Mouse (Mus musculus): ENCODE results near the gene Olfr800.

Olfr800 gene

GRCm38 (mm10) chr10:129657394-129657793 lies at the start of gene Olfr800:
TSS of gene Olfr800 (plus strand) at chr10:129657694.
- no peak for DNase-seq (ENCODE audit: low read depth, low spot score)

GRCm38 (mm10) chr10:129612470-129612869 lies 45.0 kb upstream of the Olfr800 start, which contains the start of gene Olfr796:
TSS of gene Olfr796 (minus strand) at chr10:129612570.
- DNase-seq (ENCODE audit: low read depth, low spot score): no peak

DNA sequence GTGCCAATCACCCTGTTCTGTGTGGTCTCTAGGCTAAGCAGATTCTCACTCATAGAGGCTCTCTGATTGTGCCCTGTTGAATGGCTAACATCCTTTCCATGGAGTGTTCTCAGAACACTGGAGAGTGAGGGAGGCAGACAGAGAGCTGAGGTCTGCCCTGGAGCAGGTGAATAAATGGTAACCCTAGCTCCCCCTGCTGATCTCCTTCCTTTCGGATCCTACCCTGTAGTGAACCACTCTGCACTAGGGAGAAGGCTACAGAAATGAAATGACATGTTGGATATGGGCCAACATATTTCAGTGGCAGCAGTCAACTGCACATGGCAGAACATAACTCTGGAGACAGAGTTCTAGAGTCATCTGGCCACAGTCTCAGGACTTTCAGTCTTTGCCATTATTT lies 35.8 kb upstream of the Olfr800 start:
- DNase-seq (ENCODE audit: low read depth, low spot score): peak; percentile 19

GRCm38 (mm10) chr10:129623251-129623650 lies 34.2 kb upstream of the Olfr800 start:
- DNase-seq (ENCODE audit: low read depth, low spot score): no peak

DNA sequence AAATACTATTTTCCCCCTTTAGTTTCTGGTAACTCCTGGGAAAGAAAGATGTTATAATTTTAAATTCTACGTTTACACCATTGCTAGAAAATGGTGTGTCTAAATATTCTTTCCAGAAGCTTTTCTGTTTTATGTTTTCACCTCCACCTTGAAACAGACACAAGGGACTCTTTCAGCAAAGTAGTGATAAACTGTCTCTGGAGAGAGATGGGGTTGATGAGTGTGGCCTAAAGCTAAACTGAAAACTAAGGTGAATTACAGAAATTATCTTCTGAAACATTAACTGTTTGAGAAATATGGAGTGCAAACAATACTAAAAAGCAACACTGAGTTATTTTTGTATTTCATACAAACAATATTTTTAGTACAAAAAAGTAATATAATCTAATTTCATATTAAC lies 29.7 kb upstream of the Olfr800 start, which contains the start of gene Olfr798:
Olfr798 (minus strand) TSS at position 101 of the 400 bp plus-strand sequence.
- no peak for DNase-seq (ENCODE audit: low read depth, low spot score)

- DNase-seq (ENCODE audit: low read depth, low spot score): no peak
Measured at GRCm38 (mm10) chr10:129637184-129637583, 20.3 kb upstream of the Olfr800 start, which contains the start of gene Olfr799. TSS of gene Olfr799 (plus strand) at chr10:129637484.

DNA sequence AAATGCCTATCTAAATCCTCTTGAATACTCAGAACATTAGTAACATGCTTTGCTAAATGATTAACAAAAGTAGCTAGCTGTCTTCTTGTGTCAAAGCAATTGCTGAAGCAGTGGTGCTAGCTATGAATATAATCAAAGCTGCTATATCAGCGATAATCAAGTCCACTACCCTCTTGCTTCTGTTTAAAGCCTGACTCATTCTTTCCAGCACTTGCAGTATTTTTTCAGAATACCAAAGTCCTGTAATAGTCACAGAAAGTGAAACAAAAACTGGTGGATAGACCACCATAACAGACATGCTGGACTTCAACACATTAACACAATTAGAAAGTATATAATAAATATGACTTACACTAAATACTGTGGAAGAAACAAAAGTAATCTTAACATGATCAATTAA lies 5.7 kb upstream of the Olfr800 start:
- DNase-seq (ENCODE audit: low read depth, low spot score): no peak

- DNase-seq (ENCODE audit: low read depth, low spot score): no peak
Measured at GRCm38 (mm10) chr10:129673765-129674164, 16.3 kb downstream of the Olfr800 start, which contains the start of gene Olfr801. TSS of gene Olfr801 (minus strand) at chr10:129673865.

GRCm38 (mm10) chr10:129688069-129688468 lies 30.6 kb downstream of the Olfr800 start, which contains the start of gene Olfr802:
TSS of gene Olfr802 (minus strand) at chr10:129688169.
- no peak for DNase-seq (ENCODE audit: low read depth, low spot score)

DNA sequence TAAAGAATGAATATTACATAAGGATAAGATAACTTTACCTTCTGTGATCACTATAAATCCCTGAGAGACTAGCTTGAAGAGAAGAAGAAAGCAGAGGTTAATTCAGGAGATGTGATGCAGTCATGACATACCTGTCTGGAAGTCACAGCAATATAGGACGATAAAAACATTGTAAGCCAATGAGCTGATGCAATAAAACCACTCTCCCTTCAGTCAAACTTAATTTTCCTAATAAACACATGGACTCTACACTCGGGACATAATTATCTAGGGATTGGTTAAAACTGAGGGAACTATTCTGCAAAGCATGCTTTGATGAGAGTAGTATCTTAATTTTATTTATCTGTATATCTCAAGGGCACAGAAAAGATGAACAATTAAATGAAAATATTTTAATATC lies 36.7 kb downstream of the Olfr800 start, which contains the start of gene Olfr803:
Olfr803 (minus strand) TSS at position 101 of the 400 bp plus-strand sequence.
- no peak for DNase-seq (ENCODE audit: low read depth, low spot score)

DNA sequence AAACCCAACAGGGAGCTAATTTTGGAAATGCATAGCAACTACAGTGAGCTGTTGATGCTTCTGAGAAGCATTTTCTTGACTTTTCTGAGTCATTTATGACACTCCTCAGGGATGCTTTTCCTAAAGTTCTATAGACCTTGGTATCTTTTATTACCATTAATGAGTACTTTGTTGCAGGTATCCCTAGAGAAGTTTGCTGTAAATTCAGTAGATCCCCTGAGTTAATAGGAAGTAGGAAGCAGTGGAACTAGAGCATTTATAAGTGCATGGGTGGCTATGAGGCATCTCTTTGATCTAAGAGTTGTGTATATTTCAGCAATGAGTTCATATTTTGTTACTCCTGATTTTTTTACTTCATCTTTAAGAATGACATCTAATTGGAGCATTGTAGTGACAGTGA lies 45.4 kb downstream of the Olfr800 start, which contains the start of gene Olfr804:
Olfr804 (plus strand) TSS at position 301 of the 400 bp plus-strand sequence.
- DNase-seq (ENCODE audit: low read depth, low spot score): no peak
